Mouse (Mus musculus): ENCODE results near the gene Sdad1.
A peak's percentile ranks its signal among the peaks of the same experiment; 100 is the strongest.

Sdad1 gene

DNA sequence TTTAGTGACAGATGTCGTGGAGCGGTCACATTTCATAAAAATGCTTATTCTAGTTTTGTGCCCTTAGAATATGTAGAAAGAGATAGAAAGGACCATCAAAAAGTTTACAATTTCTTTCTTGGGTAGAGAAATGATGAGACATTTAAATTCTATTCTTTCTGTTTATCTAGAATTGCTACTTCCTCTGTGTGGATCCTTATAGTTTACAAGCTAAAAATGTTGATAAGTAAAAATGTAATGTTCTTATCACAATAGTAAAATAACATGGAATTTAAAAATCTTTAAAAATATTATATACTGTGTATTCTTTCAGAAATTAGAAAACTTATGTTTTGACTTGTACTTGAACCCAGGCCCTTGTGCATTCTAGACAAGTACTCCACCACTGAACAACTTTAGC is 65.4 kb downstream of the Sdad1 start:
- Histone ChIP-seq H3K36me3 (ENCODE audit: insufficient read depth, low read length) (peaks cover 6% of the 10 kb centered on the region; the same call in 1 of the 2 replicates), H3K4me3 (replicated peaks; ENCODE audit: low read length) (no peak overlapping the region), H3K4me1 (replicated peaks; ENCODE audit: low read depth, low read length) (peaks cover 19% of the 10 kb centered on the region), H3K27me3 (ENCODE audit: insufficient read depth, low read length) (peaks cover 8% of the 10 kb centered on the region; the same call in 1 of the 2 replicates), H3K9me3 (ENCODE audit: low read length) (no peaks in the 10 kb centered on the region; the same call in 1 of the 2 replicates)
- no peak for TF ChIP-seq CTCF (conservative IDR thresholded peaks at IDR 0.05; ENCODE audit: low read length)
- no peak for TF ChIP-seq NANOG (IDR thresholded peaks at IDR 0.05; ENCODE audit: borderline replicate concordance, low read length)
- no peak for TF ChIP-seq POU5F1 (IDR thresholded peaks at IDR 0.05; ENCODE audit: borderline replicate concordance, low read length)

DNA sequence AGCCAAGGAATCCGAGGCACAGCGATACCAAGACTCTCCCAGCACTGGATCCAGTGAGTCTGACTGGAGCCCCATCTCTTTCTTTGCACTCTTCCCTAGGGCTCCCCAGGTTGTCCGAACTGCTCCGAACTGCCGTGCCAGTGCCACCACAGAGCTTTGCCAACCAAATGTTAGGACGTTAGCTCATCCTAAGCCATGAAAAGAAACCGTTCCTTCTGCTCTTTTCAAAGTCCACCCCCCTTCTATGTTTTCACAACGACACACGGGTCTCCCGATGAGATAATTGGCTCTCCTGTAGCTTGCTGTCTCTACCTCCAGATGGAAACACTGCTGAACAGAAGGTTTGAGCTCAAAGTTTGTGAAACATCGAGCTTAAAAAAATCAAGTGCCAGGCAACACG is 69.5 kb downstream of the Sdad1 start:
- TF ChIP-seq NANOG (IDR thresholded peaks at IDR 0.05; ENCODE audit: borderline replicate concordance, low read length) (no peak), CTCF (conservative IDR thresholded peaks at IDR 0.05; ENCODE audit: low read length) (no peak), POU5F1 (IDR thresholded peaks at IDR 0.05; ENCODE audit: borderline replicate concordance, low read length) (no peak)

DNA sequence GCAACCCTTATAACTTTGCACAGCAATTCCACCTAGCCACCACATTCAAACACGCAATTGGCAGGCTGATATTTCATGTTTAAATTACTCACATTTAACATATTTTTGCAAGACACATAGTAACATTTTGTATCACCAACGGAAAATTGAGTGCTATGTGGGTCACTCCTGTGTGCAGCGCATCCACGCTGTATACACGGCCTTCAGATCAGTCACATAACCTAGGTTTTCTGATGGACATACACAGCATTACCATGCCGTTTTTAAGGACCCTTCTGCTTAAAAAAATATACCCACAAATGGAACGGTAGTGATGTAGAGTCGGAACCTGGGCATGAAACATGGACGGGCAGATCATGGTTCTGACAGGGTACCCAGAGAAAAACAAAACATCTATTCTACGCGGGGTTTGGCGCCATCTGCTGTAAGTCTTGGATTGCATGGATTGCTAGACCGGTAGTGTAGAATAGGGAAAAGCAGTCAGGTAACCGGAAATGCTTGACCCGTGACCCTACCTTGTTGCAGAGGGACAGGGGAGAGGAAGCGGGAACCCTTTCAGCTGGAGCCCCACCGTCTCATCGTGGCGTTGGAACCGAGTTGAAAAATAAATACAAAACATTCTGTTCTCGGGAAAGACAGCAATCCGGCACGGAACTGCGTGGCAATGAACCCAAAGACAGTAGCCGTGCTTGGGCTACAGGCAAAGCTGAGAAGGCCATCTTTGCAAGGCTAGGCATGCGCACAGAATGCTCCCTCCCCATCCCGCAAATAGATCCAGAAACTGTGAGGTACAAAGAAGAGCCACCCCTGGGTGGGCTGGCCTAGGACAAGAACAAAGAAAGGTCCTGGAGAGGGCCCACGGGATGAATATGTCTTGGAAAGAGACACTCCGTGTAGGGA is 70.7 kb downstream of the Sdad1 start:
- Histone ChIP-seq H3K9me3 (ENCODE audit: low read length) (no peaks in the 10 kb centered on the region; the same call in 1 of the 2 replicates), H3K36me3 (ENCODE audit: insufficient read depth, low read length) (peaks cover 5% of the 10 kb centered on the region; the same call in 1 of the 2 replicates), H3K4me3 (replicated peaks; ENCODE audit: low read length) (peak overlapping the region; percentile 67), H3K27me3 (ENCODE audit: insufficient read depth, low read length) (no peaks in the 10 kb centered on the region), H3K4me1 (replicated peaks; ENCODE audit: low read depth, low read length) (peaks cover 34% of the 10 kb centered on the region)
- TF ChIP-seq CTCF (conservative IDR thresholded peaks at IDR 0.05; ENCODE audit: low read length): peak; percentile 68
- no peak for TF ChIP-seq NANOG (IDR thresholded peaks at IDR 0.05; ENCODE audit: borderline replicate concordance, low read length)

More for the DNA sequence above, 69.5 kb downstream of the Sdad1 start:
- Histone ChIP-seq H3K4me3 (replicated peaks; ENCODE audit: low read length) (no peak overlapping the region), H3K4me1 (replicated peaks; ENCODE audit: low read depth, low read length) (peaks cover 26% of the 10 kb centered on the region), H3K27me3 (ENCODE audit: insufficient read depth, low read length) (no peaks in the 10 kb centered on the region), H3K9me3 (ENCODE audit: low read length) (no peaks in the 10 kb centered on the region; the same call in 1 of the 2 replicates), H3K36me3 (ENCODE audit: insufficient read depth, low read length) (peaks cover 6% of the 10 kb centered on the region; the same call in 1 of the 2 replicates)

DNA sequence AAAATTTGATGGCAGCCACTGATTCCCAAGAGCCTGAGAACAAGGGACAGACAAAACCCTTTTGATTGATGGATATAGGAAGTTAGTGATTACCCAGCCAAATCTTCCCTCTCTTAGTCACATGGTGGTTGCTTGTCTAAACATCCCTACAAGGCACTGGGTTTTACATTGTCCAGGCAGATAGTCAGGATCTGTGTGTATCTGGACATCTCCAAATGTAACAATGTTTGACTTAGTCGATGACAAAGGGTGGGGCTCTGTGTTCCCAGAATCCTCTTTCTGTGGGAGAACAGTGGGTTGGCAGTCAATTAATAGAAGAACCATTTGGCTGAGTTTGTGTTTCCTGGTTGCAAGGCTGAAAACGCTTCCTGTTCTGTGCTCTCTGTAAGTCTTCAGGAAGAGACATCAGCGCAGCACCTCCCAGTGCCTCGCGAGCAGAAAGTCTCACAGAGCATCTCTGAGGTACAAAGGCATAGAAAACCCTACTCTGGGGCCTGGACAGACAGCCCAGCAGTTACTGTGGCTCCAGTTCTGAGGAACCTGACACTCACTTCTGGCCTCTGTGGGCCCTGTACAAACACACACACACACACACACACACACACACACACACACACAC is 75.2 kb downstream of the Sdad1 start:
- no peak overlapping the region for H3K4me3 ChIP-seq (replicated peaks; ENCODE audit: low read length)
- TF ChIP-seq NANOG (IDR thresholded peaks at IDR 0.05; ENCODE audit: borderline replicate concordance, low read length) (no peak), POU5F1 (IDR thresholded peaks at IDR 0.05; ENCODE audit: borderline replicate concordance, low read length) (no peak), CTCF (conservative IDR thresholded peaks at IDR 0.05; ENCODE audit: low read length) (no peak)
- H3K4me1 ChIP-seq (replicated peaks; ENCODE audit: low read depth, low read length): peaks cover 43% of the 10 kb centered on the region
- H3K9me3 ChIP-seq (ENCODE audit: low read length): no peaks in the 10 kb centered on the region
- H3K36me3 ChIP-seq (ENCODE audit: insufficient read depth, low read length): no peaks in the 10 kb centered on the region
- H3K27me3 ChIP-seq (ENCODE audit: insufficient read depth, low read length): no peaks in the 10 kb centered on the region

Data from E14TG2a.4 (cell line).